Mouse (Mus musculus): Measurements from ENCODE around the gene Lpin2. TPM values are rescaled to one million over a fixed set of nuclear protein-coding genes. Genes with fewer than 3 reads are reported as not detected.

Gene Lpin2
- 16.9 and 20.7 TPM in 2 replicates for polyA plus RNA-seq (2011; ENCODE audit: insufficient read length, low read depth, missing spikeins)

- no peak within 1 kb of the TSS for H3K27ac ChIP-seq (ENCODE audit: insufficient read depth, low read length)
- TF ChIP-seq CTCF (IDR thresholded peaks at IDR 0.05; ENCODE audit: borderline replicate concordance, insufficient read depth, low read length) (no peak), POLR2A (IDR thresholded peaks at IDR 0.05; ENCODE audit: low read depth, low read length) (no peak)
- H3K4me3 ChIP-seq (ENCODE audit: insufficient read depth, low read length), result peak within 1 kb of the TSS; percentile 60
- H3K4me1 ChIP-seq (ENCODE audit: control insufficient read depth, insufficient read depth, low read length), result peaks cover 4% of the 10 kb centered on the region
Measured at GRCm38 (mm10) chr17:71182211-71182721, at the start of gene Lpin2. Gene Lpin2 (plus strand): TSS chr17:71182560.

GRCm38 (mm10) chr17:71132856-71133439 lies 49.4 kb upstream of the Lpin2 start:
- Histone ChIP-seq H3K27ac (ENCODE audit: insufficient read depth, low read length) (no peak overlapping the region), H3K4me3 (ENCODE audit: insufficient read depth, low read length) (no peak overlapping the region), H3K4me1 (ENCODE audit: control insufficient read depth, insufficient read depth, low read length) (no peaks in the 10 kb centered on the region)
- TF ChIP-seq CTCF (IDR thresholded peaks at IDR 0.05; ENCODE audit: borderline replicate concordance, insufficient read depth, low read length) (no peak), POLR2A (IDR thresholded peaks at IDR 0.05; ENCODE audit: low read depth, low read length) (no peak)

GRCm38 (mm10) chr17:71134441-71134955 lies 47.9 kb upstream of the Lpin2 start:
- no peaks in the 10 kb centered on the region for H3K4me1 ChIP-seq (ENCODE audit: control insufficient read depth, insufficient read depth, low read length)
- no peak for TF ChIP-seq CTCF (IDR thresholded peaks at IDR 0.05; ENCODE audit: borderline replicate concordance, insufficient read depth, low read length)
- TF ChIP-seq POLR2A (IDR thresholded peaks at IDR 0.05; ENCODE audit: low read depth, low read length), result no peak
- no peak overlapping the region for H3K4me3 ChIP-seq (ENCODE audit: insufficient read depth, low read length)
- H3K27ac ChIP-seq (ENCODE audit: insufficient read depth, low read length), result no peak overlapping the region

GRCm38 (mm10) chr17:71135108-71135507 lies 47.3 kb upstream of the Lpin2 start:
- TF ChIP-seq POLR2A (IDR thresholded peaks at IDR 0.05; ENCODE audit: low read depth, low read length), result no peak
- no peak for TF ChIP-seq CTCF (IDR thresholded peaks at IDR 0.05; ENCODE audit: borderline replicate concordance, insufficient read depth, low read length)
- Histone ChIP-seq H3K4me1 (ENCODE audit: control insufficient read depth, insufficient read depth, low read length) (no peaks in the 10 kb centered on the region), H3K27ac (ENCODE audit: insufficient read depth, low read length) (no peak overlapping the region), H3K4me3 (ENCODE audit: insufficient read depth, low read length) (no peak overlapping the region)

GRCm38 (mm10) chr17:71135866-71136265 lies 46.5 kb upstream of the Lpin2 start:
- TF ChIP-seq CTCF (IDR thresholded peaks at IDR 0.05; ENCODE audit: borderline replicate concordance, insufficient read depth, low read length) (no peak), POLR2A (IDR thresholded peaks at IDR 0.05; ENCODE audit: low read depth, low read length) (no peak)
- Histone ChIP-seq H3K27ac (ENCODE audit: insufficient read depth, low read length) (no peak overlapping the region), H3K4me3 (ENCODE audit: insufficient read depth, low read length) (no peak overlapping the region), H3K4me1 (ENCODE audit: control insufficient read depth, insufficient read depth, low read length) (no peaks in the 10 kb centered on the region)

GRCm38 (mm10) chr17:71136384-71137333 lies 45.7 kb upstream of the Lpin2 start:
- H3K27ac ChIP-seq (ENCODE audit: insufficient read depth, low read length), result no peak overlapping the region
- TF ChIP-seq POLR2A (IDR thresholded peaks at IDR 0.05; ENCODE audit: low read depth, low read length) (no peak), CTCF (IDR thresholded peaks at IDR 0.05; ENCODE audit: borderline replicate concordance, insufficient read depth, low read length) (no peak)
- no peak overlapping the region for H3K4me3 ChIP-seq (ENCODE audit: insufficient read depth, low read length)
- peaks cover 1% of the 10 kb centered on the region; the same call in 1 of the 2 replicates for H3K4me1 ChIP-seq (ENCODE audit: control insufficient read depth, insufficient read depth, low read length)

GRCm38 (mm10) chr17:71137334-71137721 lies 45.0 kb upstream of the Lpin2 start:
- peaks cover 2% of the 10 kb centered on the region; the same call in 1 of the 2 replicates for H3K4me1 ChIP-seq (ENCODE audit: control insufficient read depth, insufficient read depth, low read length)
- no peak for TF ChIP-seq POLR2A (IDR thresholded peaks at IDR 0.05; ENCODE audit: low read depth, low read length)
- no peak overlapping the region for H3K27ac ChIP-seq (ENCODE audit: insufficient read depth, low read length)
- H3K4me3 ChIP-seq (ENCODE audit: insufficient read depth, low read length), result no peak overlapping the region

GRCm38 (mm10) chr17:71142068-71142467 lies 40.3 kb upstream of the Lpin2 start:
- Histone ChIP-seq H3K27ac (ENCODE audit: insufficient read depth, low read length) (no peak overlapping the region), H3K4me3 (ENCODE audit: insufficient read depth, low read length) (no peak overlapping the region), H3K4me1 (ENCODE audit: control insufficient read depth, insufficient read depth, low read length) (peaks cover 9% of the 10 kb centered on the region)
- TF ChIP-seq POLR2A (IDR thresholded peaks at IDR 0.05; ENCODE audit: low read depth, low read length) (no peak), CTCF (IDR thresholded peaks at IDR 0.05; ENCODE audit: borderline replicate concordance, insufficient read depth, low read length) (no peak)

GRCm38 (mm10) chr17:71143155-71143554 lies 39.2 kb upstream of the Lpin2 start:
- Histone ChIP-seq H3K4me1 (ENCODE audit: control insufficient read depth, insufficient read depth, low read length) (peaks cover 9% of the 10 kb centered on the region), H3K4me3 (ENCODE audit: insufficient read depth, low read length) (no peak overlapping the region), H3K27ac (ENCODE audit: insufficient read depth, low read length) (no peak overlapping the region)
- TF ChIP-seq POLR2A (IDR thresholded peaks at IDR 0.05; ENCODE audit: low read depth, low read length) (no peak), CTCF (IDR thresholded peaks at IDR 0.05; ENCODE audit: borderline replicate concordance, insufficient read depth, low read length) (no peak)
